Mouse (Mus musculus): ENCODE measurements at regions not wholly inside any gene's neighbourhood (a gene's known extent, or its start where the extent isn't known, plus 50 kb on each side); places are given as distances from the start of the nearest gene placed in this dataset.

DNA sequence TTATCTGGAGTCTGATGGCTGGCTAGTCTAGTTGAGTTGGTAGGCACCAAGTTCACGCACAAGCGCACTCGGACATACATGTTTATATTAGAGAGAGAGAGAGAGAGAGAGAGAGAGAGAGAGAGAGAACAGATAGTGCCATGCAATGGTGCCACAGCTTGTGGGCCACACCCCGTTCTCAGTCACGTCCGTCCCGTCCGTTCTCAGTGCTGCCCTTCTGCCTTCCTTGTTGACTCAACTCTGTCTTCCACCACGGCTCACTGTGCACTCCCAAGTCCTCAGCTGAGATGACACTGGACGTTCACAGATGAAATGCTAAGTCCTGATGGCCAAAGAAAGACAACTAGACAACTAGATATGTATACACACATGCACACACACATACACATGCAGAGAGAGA is 92.2 kb downstream of the Gm11011 start:
- dilution Hi-C loops (cut with MboI; ENCODE audit: extremely low pct_ligation_motif_present, extremely low pct_unique_long_range_greater_than_20kb, low sequenced_read_pairs): no loop called here
- H3K79me2 ChIP-seq (replicated peaks; ENCODE audit: control insufficient read depth, extremely low read depth, insufficient read depth, poor library complexity, severe bottlenecking): no peaks in the 10 kb centered on the region
- no peak overlapping the region for H3K9ac ChIP-seq (ENCODE audit: insufficient read depth, low read depth)
- no peak overlapping the region for H3K4me2 ChIP-seq (ENCODE audit: insufficient read depth, low read depth, poor library complexity, severe bottlenecking)
- no peak for TF ChIP-seq ZNF384 (IDR thresholded peaks at IDR 0.05; ENCODE audit: low read depth, low read length)
- no peak for TF ChIP-seq BHLHE40 (IDR thresholded peaks at IDR 0.05; ENCODE audit: low read depth, low read length)
- TF ChIP-seq MAFK (IDR thresholded peaks at IDR 0.05; ENCODE audit: insufficient replicate concordance, low read length): no peak
- no peak for TF ChIP-seq USF2 (conservative IDR thresholded peaks at IDR 0.05; ENCODE audit: low read depth, low read length)
- no peak for TF ChIP-seq KAT2A (IDR thresholded peaks at IDR 0.05; ENCODE audit: insufficient replicate concordance, low read length)
- no peak for TF ChIP-seq ETS1 (conservative IDR thresholded peaks at IDR 0.05; ENCODE audit: low read depth, low read length)
- no peak for TF ChIP-seq NELFE (IDR thresholded peaks at IDR 0.05; ENCODE audit: low read depth, low read length)
- no peak for TF ChIP-seq EP300 (IDR thresholded peaks at IDR 0.05; ENCODE audit: low read length)
- no peak for TF ChIP-seq ZKSCAN1 (IDR thresholded peaks at IDR 0.05; ENCODE audit: borderline replicate concordance, low read depth, low read length)
- no peak for TF ChIP-seq JUN (IDR thresholded peaks at IDR 0.05; ENCODE audit: insufficient read depth, low read depth, low read length)
- TF ChIP-seq NRF1 (IDR thresholded peaks at IDR 0.05; ENCODE audit: low read depth, low read length): no peak
- TF ChIP-seq SMC3 (IDR thresholded peaks at IDR 0.05; ENCODE audit: low read depth, low read length): no peak
- TF ChIP-seq USF1 (IDR thresholded peaks at IDR 0.05; ENCODE audit: low read depth, low read length): no peak
- TF ChIP-seq POLR2AphosphoS2 (IDR thresholded peaks at IDR 0.05; ENCODE audit: low read depth, low read length): no peak
- no peak for TF ChIP-seq CHD2 (IDR thresholded peaks at IDR 0.05; ENCODE audit: low read length)
- no peak for TF ChIP-seq MAX (IDR thresholded peaks at IDR 0.05; ENCODE audit: low read length)
- no peak for TF ChIP-seq ELF1 (IDR thresholded peaks at IDR 0.05; ENCODE audit: low read depth, low read length)
- no peak for TF ChIP-seq GABPA (IDR thresholded peaks at IDR 0.05; ENCODE audit: insufficient replicate concordance, low read depth, low read length)
- TF ChIP-seq TCF12 (IDR thresholded peaks at IDR 0.05; ENCODE audit: low read depth, low read length): no peak
- no peak for DNase-seq (ENCODE audit: extremely low read depth)
- no peaks in the 10 kb centered on the region for H3K27me3 ChIP-seq (replicated peaks)
- H3K4me1 ChIP-seq (ENCODE audit: control insufficient read depth in 1 of 2, insufficient read depth in 2 of 2): no peaks in the 10 kb centered on the region
- no peak overlapping the region for H3K4me3 ChIP-seq (replicated peaks in 1 of 3; ENCODE audit: low read depth in 2 of 3, low read length in 2 of 3, poor library complexity in 1 of 3)
- H3K36me3 ChIP-seq (replicated peaks in 1 of 2; ENCODE audit: control insufficient read depth in 1 of 2, insufficient read depth in 1 of 2, low read length in 1 of 2): no peaks in the 10 kb centered on the region
- H3K9me3 ChIP-seq (replicated peaks; ENCODE audit: low read length): peaks cover 85% of the 10 kb centered on the region
- H3K27ac ChIP-seq (ENCODE audit: insufficient read depth, low read depth): no peak overlapping the region
- in situ Hi-C loops (cut with MboI; ENCODE audit: low pct_ligation_motif_present, low pct_unique_long_range_greater_than_20kb, low sequenced_read_pairs): no loop called here

DNA sequence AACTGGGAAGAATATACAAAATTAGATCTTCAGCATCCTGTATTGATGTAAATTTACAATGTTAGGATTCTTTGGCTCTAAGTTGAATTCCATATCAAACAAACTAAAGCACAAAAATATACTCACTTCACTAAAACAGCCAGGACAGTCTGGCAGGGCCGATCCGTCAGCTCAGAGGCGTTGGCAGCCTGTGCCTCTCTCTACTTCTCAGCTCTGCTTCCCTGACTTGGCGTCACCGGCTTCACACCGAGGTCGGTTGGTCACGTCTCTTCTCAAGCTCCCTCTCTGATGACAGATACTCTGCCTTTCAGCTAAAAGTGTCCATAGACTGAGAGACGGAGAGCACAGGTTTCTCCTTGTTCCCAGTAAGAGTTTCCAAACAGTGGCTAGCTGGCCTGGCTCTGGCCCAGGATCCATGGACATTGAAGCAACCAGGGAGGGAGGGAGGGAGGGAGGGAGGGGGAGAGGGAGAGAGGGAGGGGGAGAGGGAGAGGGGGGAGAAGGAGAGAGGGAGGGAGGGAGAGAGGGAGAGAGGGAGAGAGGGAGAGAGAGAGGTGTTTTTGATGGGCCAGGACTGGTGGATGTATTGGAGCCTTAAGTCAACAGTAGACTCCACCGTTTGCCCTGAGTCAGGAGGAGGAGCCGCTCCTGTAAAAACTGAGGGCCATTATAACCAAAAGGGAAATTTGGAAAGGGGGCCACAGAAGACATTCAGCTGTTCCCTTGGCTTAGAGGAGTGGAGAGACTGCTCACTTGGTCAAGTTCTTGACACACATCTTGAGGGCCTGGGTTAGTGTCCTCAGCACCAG is 92.8 kb downstream of the Gm11011 start:
- Histone ChIP-seq H3K27ac (ENCODE audit: insufficient read depth, low read depth) (no peak overlapping the region), H3K9ac (ENCODE audit: insufficient read depth, low read depth) (no peak overlapping the region), H3K9me3 (replicated peaks; ENCODE audit: low read length) (peaks cover 85% of the 10 kb centered on the region), H3K27me3 (replicated peaks) (no peaks in the 10 kb centered on the region), H3K4me2 (ENCODE audit: insufficient read depth, low read depth, poor library complexity, severe bottlenecking) (no peak overlapping the region), H3K4me3 (replicated peaks in 1 of 3; ENCODE audit: low read depth in 2 of 3, low read length in 2 of 3, poor library complexity in 1 of 3) (no peak overlapping the region), H3K79me2 (replicated peaks; ENCODE audit: control insufficient read depth, extremely low read depth, insufficient read depth, poor library complexity, severe bottlenecking) (no peaks in the 10 kb centered on the region), H3K36me3 (replicated peaks in 1 of 2; ENCODE audit: control insufficient read depth in 1 of 2, insufficient read depth in 1 of 2, low read length in 1 of 2) (no peaks in the 10 kb centered on the region), H3K4me1 (ENCODE audit: control insufficient read depth in 1 of 2, insufficient read depth in 2 of 2) (no peaks in the 10 kb centered on the region)
- in situ Hi-C loops (cut with MboI; ENCODE audit: low pct_ligation_motif_present, low pct_unique_long_range_greater_than_20kb, low sequenced_read_pairs) (no loop called here), dilution Hi-C loops (cut with MboI; ENCODE audit: extremely low pct_ligation_motif_present, extremely low pct_unique_long_range_greater_than_20kb, low sequenced_read_pairs) (no loop called here)
- no peak for DNase-seq (ENCODE audit: extremely low read depth)
- TF ChIP-seq PAX5 (IDR thresholded peaks at IDR 0.05; ENCODE audit: low read length): no peak
- TF ChIP-seq MAZ (IDR thresholded peaks at IDR 0.05; ENCODE audit: low read depth, low read length): no peak
- no peak for TF ChIP-seq POLR2A (IDR thresholded peaks at IDR 0.05; ENCODE audit: low read depth, low read length)
- no peak for TF ChIP-seq CHD2 (IDR thresholded peaks at IDR 0.05; ENCODE audit: low read length)
- TF ChIP-seq MEF2A (IDR thresholded peaks at IDR 0.05; ENCODE audit: borderline replicate concordance, low read depth, low read length): no peak
- TF ChIP-seq KAT2A (IDR thresholded peaks at IDR 0.05; ENCODE audit: insufficient replicate concordance, low read length): no peak
- no peak for TF ChIP-seq RAD21 (IDR thresholded peaks at IDR 0.05; ENCODE audit: low read depth, low read length)
- TF ChIP-seq USF1 (IDR thresholded peaks at IDR 0.05; ENCODE audit: low read depth, low read length): no peak
- TF ChIP-seq USF2 (conservative IDR thresholded peaks at IDR 0.05; ENCODE audit: low read depth, low read length): no peak
- no peak for TF ChIP-seq ELF1 (IDR thresholded peaks at IDR 0.05; ENCODE audit: low read depth, low read length)
- no peak for TF ChIP-seq HCFC1 (IDR thresholded peaks at IDR 0.05; ENCODE audit: low read depth, low read length)
- TF ChIP-seq MAX (IDR thresholded peaks at IDR 0.05; ENCODE audit: low read length): no peak
- no peak for TF ChIP-seq GABPA (IDR thresholded peaks at IDR 0.05; ENCODE audit: insufficient replicate concordance, low read depth, low read length)
- TF ChIP-seq UBTF (IDR thresholded peaks at IDR 0.05; ENCODE audit: low read depth, low read length): no peak
- no peak for TF ChIP-seq RCOR1 (conservative IDR thresholded peaks at IDR 0.05; ENCODE audit: low read depth, low read length)

Measured in CH12.LX (cell line).